Mouse (Mus musculus) regulatory T cell (primary cell): ENCODE measurements around the gene Tssc4.

Experiments
- in situ Hi-C: fragments of 300-600 bp; cut with MboI, MseI; formaldehyde crosslinking; loops from one replicate; pipeline ENCODE4 v1.15.1; 2025; ENCODE audit warnings: high pct_unique_total_duplicates

Tssc4 gene

DNA sequence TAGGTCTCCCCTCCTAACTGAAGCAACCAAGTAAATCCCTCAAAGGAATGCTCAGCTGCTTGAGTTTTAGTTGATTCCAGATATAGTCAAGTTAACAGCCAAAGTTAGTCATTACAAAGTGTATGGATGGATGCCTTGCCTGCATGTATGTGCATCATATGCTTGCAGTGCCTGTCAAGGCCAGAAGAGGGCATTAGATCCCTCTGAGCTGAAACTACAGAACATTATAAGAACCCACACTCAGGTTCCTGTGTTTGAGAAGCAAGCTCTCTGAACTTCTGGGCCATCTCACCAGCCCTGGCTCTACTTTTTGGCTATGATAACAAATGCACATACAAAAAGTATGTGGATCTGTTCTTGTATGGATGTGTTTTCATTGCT lies 24.2 kb upstream of the Tssc4 start:
- in situ Hi-C loops: no loop called here

DNA sequence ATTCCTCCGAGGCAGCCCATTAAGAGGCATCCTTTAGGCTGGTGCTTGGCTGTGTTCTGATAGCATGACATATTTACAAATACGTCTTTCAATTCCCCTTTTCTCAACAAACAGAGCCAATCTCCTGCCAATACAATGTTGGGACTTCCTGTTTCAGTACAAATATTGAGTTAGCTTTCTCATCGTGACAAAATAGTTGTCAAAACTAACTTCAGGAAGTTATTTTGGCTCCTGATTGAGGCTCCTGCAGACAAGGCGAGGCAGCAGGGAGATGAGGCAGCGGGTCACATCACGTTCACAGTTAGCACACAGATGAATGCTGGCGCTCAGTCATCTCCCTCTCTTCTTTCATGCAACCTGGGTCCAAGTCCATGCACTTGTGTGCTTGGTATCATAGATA lies 22.7 kb upstream of the Tssc4 start:
- in situ Hi-C loops: no loop called here

GRCm38 (mm10) chr7:143049331-143049730 lies 19.7 kb upstream of the Tssc4 start:
- in situ Hi-C loops: no loop called here

- in situ Hi-C loops: loop anchor here (5.0 kb wide), 1 partner anchor 43 kb away; the partner anchor contains the start of gene Tspan32
Measured at GRCm38 (mm10) chr7:143049841-143050816, 18.9 kb upstream of the Tssc4 start.

DNA sequence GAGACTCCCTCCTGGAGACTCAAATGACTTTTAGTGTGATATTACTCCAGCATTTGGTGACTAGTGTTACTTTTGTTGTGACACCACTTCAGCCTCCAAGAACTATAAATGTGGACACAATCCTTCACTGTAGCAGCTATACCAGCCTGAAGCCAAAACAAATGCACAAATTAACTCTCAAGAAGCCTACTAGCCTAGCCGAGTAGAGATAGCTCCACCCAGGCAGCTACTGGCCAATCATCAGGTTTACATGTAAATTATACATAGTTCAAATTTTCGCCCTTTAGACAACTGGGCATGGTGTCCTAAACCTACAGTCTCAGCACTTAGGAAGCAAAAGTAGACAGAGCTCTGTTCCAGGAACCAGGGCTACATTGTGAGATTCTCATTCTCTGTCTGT lies 17.7 kb upstream of the Tssc4 start:
- in situ Hi-C loops: loop anchor here (5.0 kb wide), 1 partner anchor 44 kb away; the partner anchor contains the start of gene Tspan32

GRCm38 (mm10) chr7:143052626-143053007 lies 16.4 kb upstream of the Tssc4 start, which contains the start of gene Cd81:
TSS of gene Cd81 (plus strand) at chr7:143052739.
- in situ Hi-C loops: loop anchor here (5.0 kb wide), 1 partner anchor 45 kb away; the partner anchor contains the start of gene Tspan32

DNA sequence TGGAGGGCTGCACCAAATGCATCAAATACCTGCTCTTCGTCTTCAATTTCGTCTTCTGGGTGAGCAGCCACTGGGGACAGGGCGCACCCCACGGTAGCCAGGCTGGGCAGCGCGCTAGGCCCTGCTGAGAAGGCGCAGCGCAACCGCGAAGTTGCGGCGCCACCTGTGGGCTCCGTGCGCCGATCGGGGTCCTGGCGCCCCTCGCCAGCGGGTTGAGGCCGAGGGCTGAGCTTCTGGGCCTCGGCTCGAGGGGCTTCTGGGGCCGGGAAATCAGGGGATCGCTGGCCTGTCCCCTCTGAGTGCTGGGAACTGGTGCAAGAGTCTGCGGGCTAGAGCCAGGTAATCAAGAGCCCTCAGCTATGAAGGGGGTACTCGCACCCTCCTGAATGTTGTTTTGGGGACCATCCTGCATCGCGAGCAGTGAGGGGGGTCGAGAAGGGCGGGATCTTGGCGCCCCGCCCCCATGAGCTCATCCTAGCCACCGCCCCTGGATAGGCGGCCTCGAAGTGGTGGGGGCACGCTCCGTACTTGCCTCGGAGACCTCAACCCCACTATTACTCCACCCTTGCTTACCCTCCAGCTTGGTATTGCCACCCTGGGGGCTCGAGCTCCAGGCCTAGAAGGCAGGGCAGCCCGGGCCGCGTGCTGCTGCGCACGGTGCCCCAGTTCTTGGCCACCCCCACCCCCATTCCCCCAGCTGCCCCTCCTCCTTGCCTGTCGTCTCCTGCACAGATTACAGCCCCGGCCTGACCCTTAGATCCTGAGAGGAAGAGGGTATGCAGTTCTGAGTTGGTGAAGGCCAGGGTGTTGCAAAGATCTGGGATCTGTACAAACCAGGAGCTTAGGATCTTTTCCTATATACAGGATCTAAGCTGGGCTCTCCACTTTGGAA lies 15.8 kb upstream of the Tssc4 start:
- in situ Hi-C loops: loop anchor here (5.0 kb wide), 1 partner anchor 46 kb away; the partner anchor contains the start of gene Tspan32

DNA sequence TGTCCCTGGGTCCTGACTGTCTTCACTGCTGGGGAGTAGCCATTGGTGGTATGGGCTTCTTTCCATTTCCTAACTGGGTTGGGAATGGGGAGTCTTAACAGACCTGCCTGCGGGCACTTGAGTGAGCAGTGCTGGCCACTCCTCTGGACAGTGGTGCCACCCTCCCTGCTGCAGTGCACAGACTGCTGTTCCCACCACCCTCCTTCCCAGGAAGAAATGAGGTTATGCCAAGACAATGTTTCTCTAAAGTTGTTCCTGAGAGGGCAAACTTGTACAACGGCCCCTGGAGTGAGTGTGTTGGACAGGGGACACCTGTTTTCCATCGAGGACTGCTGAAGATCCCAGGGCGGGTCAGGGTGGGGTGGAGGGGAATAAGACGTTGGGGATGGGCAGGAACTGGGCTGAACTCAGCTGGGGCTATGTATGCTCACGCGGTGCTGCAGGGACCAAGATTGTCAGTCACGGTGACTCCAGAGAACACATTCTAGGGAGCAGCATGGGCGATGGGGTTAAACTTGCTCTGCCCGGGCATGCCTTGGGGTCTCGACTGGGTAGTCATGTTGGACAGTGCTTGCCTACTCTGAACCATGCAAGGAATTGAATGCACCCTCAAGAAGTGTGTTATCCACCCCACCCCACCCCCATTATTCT lies 15.0 kb upstream of the Tssc4 start:
- in situ Hi-C loops: loop anchor here (5.0 kb wide), 1 partner anchor 47 kb away; the partner anchor contains the start of gene Tspan32

GRCm38 (mm10) chr7:143054612-143054965 lies 14.5 kb upstream of the Tssc4 start:
- in situ Hi-C loops: loop anchor here (5.0 kb wide), 1 partner anchor 47 kb away; the partner anchor contains the start of gene Tspan32

GRCm38 (mm10) chr7:143055001-143055400 lies 14.0 kb upstream of the Tssc4 start:
- in situ Hi-C loops: no loop called here

DNA sequence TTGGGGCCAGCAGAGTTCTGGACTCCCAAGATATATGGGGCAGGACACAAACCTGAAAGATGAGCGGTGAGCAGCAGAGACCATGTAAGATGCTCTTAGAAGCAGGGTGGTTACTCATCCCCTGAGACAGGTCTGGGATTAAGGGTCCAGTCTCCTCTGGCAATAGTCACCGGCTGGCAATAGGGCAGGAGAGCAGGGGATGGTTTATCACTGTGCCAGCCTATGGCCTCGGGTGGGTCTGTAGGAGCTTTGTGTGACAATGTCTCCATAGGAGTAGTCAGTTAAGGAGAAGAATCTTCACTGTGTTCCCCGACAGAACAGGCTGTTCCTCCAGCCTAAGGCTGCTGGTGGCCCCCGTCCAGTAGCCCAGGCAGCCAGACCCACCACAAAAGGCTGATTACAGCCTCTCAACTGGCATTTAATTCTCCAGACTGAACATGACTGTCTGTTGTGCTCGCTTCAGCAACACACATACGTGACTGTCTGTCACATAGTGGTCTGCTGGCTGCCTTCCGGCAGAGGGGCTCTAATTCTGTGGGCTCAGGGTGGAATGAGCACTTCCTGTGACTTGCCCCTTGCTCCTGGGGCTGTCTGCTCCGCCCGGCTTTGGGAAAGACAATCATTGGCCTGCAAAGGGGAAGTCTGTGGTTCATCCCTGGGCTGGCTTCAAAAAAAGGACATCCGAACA lies 13.4 kb upstream of the Tssc4 start:
- in situ Hi-C loops: no loop called here

GRCm38 (mm10) chr7:143057023-143057422 lies 12.0 kb upstream of the Tssc4 start:
- in situ Hi-C loops: no loop called here

DNA sequence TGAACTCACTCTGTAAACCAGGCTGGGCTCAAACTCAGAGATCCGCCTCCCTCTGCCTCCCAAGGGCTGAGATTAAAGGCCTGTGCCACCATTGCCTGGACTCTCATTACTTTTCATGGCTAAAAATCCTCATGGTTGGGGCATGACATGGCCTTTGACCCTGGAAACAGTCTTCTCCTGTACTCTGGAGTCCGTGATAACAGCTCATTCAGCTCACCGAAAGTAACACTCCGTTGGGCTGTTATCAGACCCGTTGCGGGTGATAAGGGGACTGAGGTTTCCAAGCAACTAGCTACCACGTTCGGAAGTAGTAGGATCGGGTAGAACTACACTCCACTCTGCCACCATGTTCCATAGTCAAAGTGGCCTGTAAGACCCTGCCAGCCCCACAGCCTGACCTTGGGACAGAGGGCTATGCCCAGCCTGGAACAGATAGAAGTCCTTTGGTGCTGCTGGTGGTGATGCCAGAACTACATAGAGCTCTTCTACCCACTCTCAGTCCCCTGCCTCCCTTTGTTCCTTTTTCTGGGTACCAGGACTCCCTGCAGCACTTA lies 11.3 kb upstream of the Tssc4 start:
- in situ Hi-C loops: no loop called here

GRCm38 (mm10) chr7:143058221-143058697 lies 10.8 kb upstream of the Tssc4 start:
- in situ Hi-C loops: no loop called here

DNA sequence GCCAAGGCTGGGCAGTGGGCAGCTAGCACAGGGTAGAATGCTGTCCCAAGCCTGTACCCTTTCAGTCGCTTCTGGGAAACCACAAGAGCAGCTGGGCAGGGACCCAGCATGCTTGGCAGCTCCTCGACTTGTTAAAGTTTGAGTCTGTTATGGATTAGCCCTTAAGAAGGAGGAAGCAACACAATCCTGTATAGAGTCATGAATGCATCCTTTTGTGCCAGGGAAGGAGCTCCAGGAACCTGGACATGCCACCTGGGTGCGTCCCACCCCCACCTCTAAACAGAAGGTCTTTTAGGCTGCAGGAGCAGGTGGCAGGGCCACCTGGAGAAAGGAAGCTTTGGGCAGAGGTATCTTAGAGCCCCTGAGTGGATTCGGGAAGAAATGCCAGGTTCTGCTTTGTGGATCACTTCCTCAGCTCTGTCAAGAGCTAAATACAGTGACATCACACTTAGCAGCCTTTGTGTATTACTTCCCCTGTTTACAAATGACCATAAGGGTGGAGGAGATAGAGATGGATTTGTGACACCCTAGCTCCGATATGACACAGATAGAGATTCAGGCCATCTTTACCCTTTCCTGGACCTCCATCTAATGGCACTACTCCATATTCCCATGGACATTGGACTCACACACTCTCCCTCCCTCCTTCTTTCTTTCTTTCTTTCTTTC lies 9.7 kb upstream of the Tssc4 start:
- in situ Hi-C loops: no loop called here

DNA sequence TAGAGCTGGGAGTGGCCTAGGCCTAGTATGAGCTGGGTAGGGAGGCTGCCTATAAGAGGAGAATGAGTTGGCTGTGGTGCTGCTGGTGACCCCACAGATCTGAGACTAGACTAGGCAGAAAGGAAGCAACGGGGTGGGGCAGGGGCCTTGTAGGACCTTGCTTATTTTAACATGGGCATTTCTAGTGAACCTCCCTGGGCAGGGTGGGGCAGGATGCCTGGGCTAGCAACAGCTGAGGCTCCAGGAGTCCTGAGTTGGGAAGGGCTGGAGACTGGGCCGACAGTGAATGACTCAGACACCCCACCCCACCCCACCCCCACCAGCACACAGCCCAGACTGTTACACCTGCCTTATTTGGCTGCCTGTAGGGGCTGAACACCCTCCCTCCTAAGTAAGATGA lies 6.3 kb upstream of the Tssc4 start:
- in situ Hi-C loops: no loop called here

GRCm38 (mm10) chr7:143064226-143064625 lies 4.8 kb upstream of the Tssc4 start:
- in situ Hi-C loops: no loop called here

DNA sequence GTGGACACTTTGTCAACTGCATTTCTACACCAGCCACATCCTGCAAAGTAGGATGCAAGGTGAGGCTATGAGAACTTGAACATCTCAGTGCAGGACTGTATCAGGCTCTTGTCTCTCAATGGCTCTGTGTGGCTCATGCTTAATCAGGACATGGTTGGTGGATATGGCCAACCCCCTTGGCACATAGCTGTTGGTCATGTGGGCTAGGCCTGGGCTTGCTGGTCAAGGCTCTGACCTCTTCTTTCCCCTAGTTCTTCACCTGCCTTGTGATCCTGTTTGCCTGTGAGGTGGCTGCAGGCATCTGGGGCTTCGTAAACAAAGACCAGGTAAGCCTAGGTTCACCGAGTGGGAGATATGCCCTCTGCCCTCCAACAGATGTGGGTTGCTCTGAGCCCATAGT lies 3.4 kb upstream of the Tssc4 start:
- in situ Hi-C loops: no loop called here

DNA sequence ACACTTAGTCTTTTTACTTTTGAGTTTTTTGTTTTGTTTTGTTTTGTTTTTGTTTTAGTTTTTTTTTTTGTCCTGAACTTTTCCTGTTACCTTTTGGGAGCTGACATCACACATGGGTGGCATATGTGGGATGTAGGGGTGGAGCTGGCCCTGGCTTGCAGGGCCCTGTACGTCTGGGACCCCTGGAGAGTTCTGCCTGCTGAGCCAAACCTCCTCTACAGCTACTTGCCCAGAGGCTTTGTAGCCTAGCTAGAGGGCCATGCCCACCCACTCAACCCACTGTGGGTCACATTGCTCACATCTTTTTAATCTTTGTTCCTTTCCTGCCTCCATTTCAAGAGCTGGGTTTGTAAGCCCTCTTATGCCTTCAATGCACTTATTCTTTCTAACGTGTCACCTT lies 1.6 kb upstream of the Tssc4 start:
- in situ Hi-C loops: no loop called here

DNA sequence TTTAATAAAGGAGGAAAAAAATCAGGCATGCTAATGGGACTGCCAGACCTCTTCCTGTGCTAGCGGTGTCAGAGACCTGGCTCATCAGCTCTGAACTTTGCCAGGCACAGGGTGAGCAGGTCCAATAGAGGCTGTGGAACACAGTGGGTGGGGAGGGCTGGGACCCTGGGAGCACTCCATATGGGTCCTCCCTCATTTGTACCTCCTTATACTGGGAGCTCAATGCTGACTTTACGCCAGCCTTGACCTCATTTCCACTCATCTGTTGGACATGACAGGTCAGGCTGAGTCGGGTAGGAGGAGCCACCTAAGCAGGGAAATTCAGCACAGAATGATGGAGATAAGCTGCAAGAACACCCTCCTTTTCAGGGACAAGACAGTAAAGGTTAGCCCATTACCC lies 1.2 kb upstream of the Tssc4 start:
- in situ Hi-C loops: no loop called here
